Mouse (Mus musculus): ENCODE results near the gene Ltv1.

GRCm38 (mm10) chr10:13220061-13220460 is 27.1 kb upstream of the Ltv1 start:
- TF ChIP-seq CTCF (conservative IDR thresholded peaks at IDR 0.05; ENCODE audit: insufficient read depth, insufficient read length, low read depth, low read length) (no peak), POLR2A (IDR thresholded peaks at IDR 0.05; ENCODE audit: low read depth, low read length) (no peak)
